Mouse (Mus musculus): Measurements from ENCODE around the gene Coro1b.
A peak's percentile ranks its signal among the peaks of the same experiment; 100 is the strongest.

The Coro1b gene

GRCm38 (mm10) chr19:4142416-4143173 is 5.8 kb upstream of the Coro1b start:
- no peak for DNase-seq (ENCODE audit: low read depth, low spot score)

GRCm38 (mm10) chr19:4143759-4144268 is 4.6 kb upstream of the Coro1b start, which contains the start of gene Cabp4:
TSS of gene Cabp4 (minus strand) at chr19:4144033.
- no peak for DNase-seq (ENCODE audit: low read depth, low spot score)

- DNase-seq (ENCODE audit: low read depth, low spot score) = no peak
Measured at GRCm38 (mm10) chr19:4144550-4145498, 3.6 kb upstream of the Coro1b start.

GRCm38 (mm10) chr19:4145936-4146335 is 2.5 kb upstream of the Coro1b start:
- DNase-seq (ENCODE audit: low read depth, low spot score) = no peak

- no peak for DNase-seq (ENCODE audit: low read depth, low spot score)
Measured at GRCm38 (mm10) chr19:4146366-4147021, 1.9 kb upstream of the Coro1b start.

GRCm38 (mm10) chr19:4147022-4147405 is 1.4 kb upstream of the Coro1b start:
- no peak for DNase-seq (ENCODE audit: low read depth, low spot score)

GRCm38 (mm10) chr19:4147782-4148490 is 483 bp upstream of the Coro1b start:
- DNase-seq (ENCODE audit: low read depth, low spot score) = no peak

GRCm38 (mm10) chr19:4148819-4149218 is 400 bp downstream of the Coro1b start:
- DNase-seq (ENCODE audit: low read depth, low spot score) = no peak

GRCm38 (mm10) chr19:4149283-4149682 is 864 bp downstream of the Coro1b start:
- no peak for DNase-seq (ENCODE audit: low read depth, low spot score)

- no peak for DNase-seq (ENCODE audit: low read depth, low spot score)
Measured at GRCm38 (mm10) chr19:4149764-4150461, 1.5 kb downstream of the Coro1b start.

- DNase-seq (ENCODE audit: low read depth, low spot score) = no peak
Measured at GRCm38 (mm10) chr19:4150567-4151487, 2.4 kb downstream of the Coro1b start.

GRCm38 (mm10) chr19:4151488-4151860 is 3.1 kb downstream of the Coro1b start:
- no peak for DNase-seq (ENCODE audit: low read depth, low spot score)

- no peak for DNase-seq (ENCODE audit: low read depth, low spot score)
Measured at GRCm38 (mm10) chr19:4151898-4152297, 3.5 kb downstream of the Coro1b start.

GRCm38 (mm10) chr19:4152445-4153231 is 4.2 kb downstream of the Coro1b start:
- no peak for DNase-seq (ENCODE audit: low read depth, low spot score)

- DNase-seq (ENCODE audit: low read depth, low spot score) = peak; percentile 61
Measured at GRCm38 (mm10) chr19:4153232-4153654, 4.8 kb downstream of the Coro1b start, which contains the start of gene Ptprcap. TSS of gene Ptprcap (plus strand) at chr19:4153604.

GRCm38 (mm10) chr19:4154437-4155222 is 6.2 kb downstream of the Coro1b start:
- DNase-seq (ENCODE audit: low read depth, low spot score) = no peak

GRCm38 (mm10) chr19:4155223-4156072 is 7.0 kb downstream of the Coro1b start:
- no peak for DNase-seq (ENCODE audit: low read depth, low spot score)

All from retina, adult 2 months (tissue).